In the genomic region with DNA sequence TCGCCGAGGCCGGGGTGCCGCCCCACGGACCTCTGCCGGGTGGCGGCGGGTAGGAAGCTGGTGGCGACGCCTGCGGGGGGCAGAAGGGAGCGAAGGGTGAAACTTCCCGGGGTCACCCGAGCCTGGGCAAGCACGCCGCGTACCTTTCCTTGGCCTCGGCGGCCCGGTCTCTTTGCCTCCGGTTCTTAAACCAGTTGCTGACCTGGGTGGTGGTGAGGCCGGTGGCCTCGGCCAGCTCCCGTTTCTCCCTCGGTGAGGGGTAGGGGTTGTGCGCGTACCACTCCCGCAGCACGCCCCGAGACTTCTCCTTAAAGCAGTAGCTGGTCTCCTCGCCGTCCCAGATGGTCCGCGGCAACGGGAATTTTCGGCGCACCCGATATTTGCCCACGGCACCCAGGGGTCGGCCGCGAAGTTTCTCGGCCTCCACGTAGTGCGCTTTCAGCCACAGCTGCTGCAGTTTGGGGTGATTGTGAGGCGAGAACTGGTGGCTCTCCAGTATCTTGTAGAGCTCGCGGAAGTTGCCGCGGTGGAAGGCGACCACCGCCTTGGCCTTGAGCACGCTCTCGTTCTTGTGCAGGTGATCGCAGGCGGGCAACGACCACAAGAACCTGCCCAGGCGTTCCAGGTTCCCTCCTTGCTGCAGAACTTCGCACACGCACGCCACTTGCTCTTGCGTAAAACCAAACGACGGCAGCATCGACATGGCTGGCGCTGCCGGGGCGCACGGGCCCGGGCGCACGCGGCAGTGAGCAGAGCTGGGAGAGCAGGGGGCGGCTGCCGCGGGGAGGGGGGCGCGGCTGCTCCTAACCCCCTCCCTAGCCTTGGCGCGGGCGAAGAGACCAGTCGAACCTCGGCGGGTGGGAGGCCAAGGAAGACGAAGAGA, we compare ENCODE assay signal across 8 mouse cellular contexts. TPM values are rescaled to one million over a fixed set of nuclear protein-coding genes. Genes with fewer than 3 reads are reported as not detected.
DNase-seq lines count a peak whose midpoint lies in the region; ATAC-seq and TF ChIP-seq lines count a peak whose summit lies in the region.

No protein-coding gene starts in this region.

- H3K9ac ChIP-seq in CH12.LX (ENCODE audit: insufficient read depth, low read depth): peak overlapping the region; percentile 91
- H3K9ac ChIP-seq in forebrain, embryonic 14.5 days (ENCODE audit: low read length): no peak overlapping the region
- H3K9ac ChIP-seq in hindbrain, postnatal 0 days (replicated peaks; ENCODE audit: low read length): no peak overlapping the region
- H3K9ac ChIP-seq in midbrain, embryonic 15.5 days: no peak overlapping the region

- dilution Hi-C loops in CH12.LX (cut with MboI; ENCODE audit: extremely low pct_ligation_motif_present, extremely low pct_unique_long_range_greater_than_20kb, low sequenced_read_pairs): no loop called here

- TF ChIP-seq POLR2A in CH12.LX (IDR thresholded peaks at IDR 0.05; ENCODE audit: low read depth, low read length): 0 out of 2 replicates have a peak, but pooled peaks have one; percentile 12

- peaks cover 100% of the 10 kb centered on the region for H3K27me3 ChIP-seq in heart, embryonic 10.5 days (ENCODE audit: insufficient read depth, poor library complexity, severe bottlenecking)
- H3K27me3 ChIP-seq in CH12.LX (replicated peaks): peaks cover 35% of the 10 kb centered on the region
- peaks cover 93% of the 10 kb centered on the region for H3K27me3 ChIP-seq in forebrain, embryonic 14.5 days (replicated peaks; ENCODE audit: control insufficient read depth, insufficient read depth, low read length)
- peaks cover 95% of the 10 kb centered on the region for H3K27me3 ChIP-seq in hindbrain, postnatal 0 days (ENCODE audit: insufficient read depth, low read length)
- H3K27me3 ChIP-seq in midbrain, embryonic 15.5 days (replicated peaks): peaks cover 91% of the 10 kb centered on the region

- H3K4me1 ChIP-seq in heart, embryonic 10.5 days: peaks cover 34% of the 10 kb centered on the region
- H3K4me1 ChIP-seq in CH12.LX (ENCODE audit: control insufficient read depth in 1 of 2, insufficient read depth in 2 of 2): peaks cover 0 to 24% of the 10 kb centered on the region in 2 experiments; a peak in 2 of 4 replicates
- no peaks in the 10 kb centered on the region for H3K4me1 ChIP-seq in forebrain, embryonic 14.5 days (ENCODE audit: control insufficient read depth, insufficient read depth, low read length)
- no peaks in the 10 kb centered on the region for H3K4me1 ChIP-seq in hindbrain, postnatal 0 days (ENCODE audit: insufficient read depth, low read length)
- peaks cover 18% of the 10 kb centered on the region for H3K4me1 ChIP-seq in midbrain, embryonic 15.5 days

- H3K4me3 ChIP-seq in heart, embryonic 10.5 days: peak overlapping the region; percentile 71
- peak overlapping the region; percentile 75 to 87 (median 85) for H3K4me3 ChIP-seq in CH12.LX (replicated peaks in 1 of 3; ENCODE audit: low read depth in 2 of 3, low read length in 2 of 3, poor library complexity in 1 of 3)
- H3K4me3 ChIP-seq in forebrain, embryonic 14.5 days (ENCODE audit: low read depth, low read length): peak overlapping the region; percentile 13
- H3K4me3 ChIP-seq in hindbrain, postnatal 0 days (ENCODE audit: low read length): peak overlapping the region; percentile 33
- H3K4me3 ChIP-seq in midbrain, embryonic 15.5 days: peak overlapping the region; percentile 25

- TF ChIP-seq CTCF in CH12.LX (conservative IDR thresholded peaks at IDR 0.05 in 1 of 2, IDR thresholded peaks at IDR 0.05 in 1 of 2; ENCODE audit: low read depth in 2 of 2, low read length in 2 of 2): peak in 1 of 2 experiments; percentile 44; a peak in 2 of 4 replicates
- TF ChIP-seq CTCF in hindbrain, postnatal 0 days (IDR thresholded peaks at IDR 0.05; ENCODE audit: low read depth): no peak

- H3K4me2 ChIP-seq in CH12.LX (ENCODE audit: insufficient read depth, low read depth, poor library complexity, severe bottlenecking): peak overlapping the region; percentile 60
- H3K4me2 ChIP-seq in forebrain, embryonic 14.5 days (ENCODE audit: low read length): peak overlapping the region; percentile 49
- H3K4me2 ChIP-seq in hindbrain, postnatal 0 days (ENCODE audit: low read depth, low read length): peak overlapping the region; percentile 56
- H3K4me2 ChIP-seq in midbrain, embryonic 15.5 days: peak overlapping the region; percentile 46

- TF ChIP-seq EP300 in CH12.LX (IDR thresholded peaks at IDR 0.05; ENCODE audit: low read length): no peak

- no peaks in the 10 kb centered on the region for H3K36me3 ChIP-seq in heart, embryonic 10.5 days
- peaks cover 0 to 10% of the 10 kb centered on the region in 2 experiments for H3K36me3 ChIP-seq in CH12.LX (replicated peaks in 1 of 2; ENCODE audit: control insufficient read depth in 1 of 2, insufficient read depth in 1 of 2, low read length in 1 of 2)
- H3K36me3 ChIP-seq in forebrain, embryonic 14.5 days (ENCODE audit: control insufficient read depth, insufficient read depth, low read length): no peaks in the 10 kb centered on the region
- H3K36me3 ChIP-seq in hindbrain, postnatal 0 days (ENCODE audit: insufficient read depth, low read length): no peaks in the 10 kb centered on the region
- no peaks in the 10 kb centered on the region for H3K36me3 ChIP-seq in midbrain, embryonic 15.5 days (replicated peaks)

- WGBS in heart, embryonic 10.5 days: under 1% methylated on average over 85 of the region's 85 CpGs
- WGBS in forebrain, embryonic 14.5 days: under 1% methylated on average over 83 of the region's 85 CpGs
- under 1% methylated on average over 85 of the region's 85 CpGs for WGBS in hindbrain, postnatal 0 days
- WGBS in midbrain, embryonic 15.5 days: under 1% methylated on average over 82 of the region's 85 CpGs

- peaks cover 24% of the 10 kb centered on the region for H3K79me2 ChIP-seq in CH12.LX (replicated peaks; ENCODE audit: control insufficient read depth, extremely low read depth, insufficient read depth, poor library complexity, severe bottlenecking)

- TF ChIP-seq RAD21 in CH12.LX (IDR thresholded peaks at IDR 0.05; ENCODE audit: low read depth, low read length): no peak

- peak overlapping the region; percentile 77 for H3K27ac ChIP-seq in heart, embryonic 10.5 days
- H3K27ac ChIP-seq in CH12.LX (ENCODE audit: insufficient read depth, low read depth): peak overlapping the region; percentile 66
- no peak overlapping the region for H3K27ac ChIP-seq in forebrain, embryonic 14.5 days (ENCODE audit: low read depth, low read length)
- no peak overlapping the region for H3K27ac ChIP-seq in hindbrain, postnatal 0 days
- H3K27ac ChIP-seq in midbrain, embryonic 15.5 days: no peak overlapping the region

- DNase-seq in heart, embryonic 10.5 days (ENCODE audit: low spot score): peak; percentile 77
- no peak for DNase-seq in heart, adult 9 months (ENCODE audit: low spot score in 2 of 2)
- peak; percentile 39 for DNase-seq in CH12.LX (ENCODE audit: extremely low read depth)
- no peak for DNase-seq in forebrain, embryonic 14.5 days (ENCODE audit: low spot score)
- no peak for DNase-seq in hindbrain, postnatal 0 days (ENCODE audit: low spot score)
- DNase-seq in cerebellum, adult 9-10 months: no peak
- no peak for DNase-seq in cerebellum, adult 18-20 months

- in situ Hi-C loops in CH12.LX (cut with MboI; ENCODE audit: low pct_ligation_motif_present, low pct_unique_long_range_greater_than_20kb, low sequenced_read_pairs): loop anchor here (25.0 kb wide), 1 partner anchor 266 kb away; no protein-coding TSS in a partner anchor

- H3K9me3 ChIP-seq in heart, embryonic 10.5 days: no peaks in the 10 kb centered on the region
- H3K9me3 ChIP-seq in CH12.LX (replicated peaks; ENCODE audit: low read length): no peaks in the 10 kb centered on the region
- no peaks in the 10 kb centered on the region for H3K9me3 ChIP-seq in forebrain, embryonic 14.5 days (replicated peaks; ENCODE audit: control insufficient read depth, low read length)
- no peaks in the 10 kb centered on the region for H3K9me3 ChIP-seq in hindbrain, postnatal 0 days (ENCODE audit: low read length)
- H3K9me3 ChIP-seq in midbrain, embryonic 15.5 days: no peaks in the 10 kb centered on the region

- ATAC-seq in forebrain, embryonic 14.5 days: peak; percentile 42
- ATAC-seq in hindbrain, postnatal 0 days: peak; percentile 28; the same call in 1 of the 2 replicates
- ATAC-seq in midbrain, embryonic 15.5 days (replicated peaks): peak; percentile 50; the same call in 1 of the 2 replicates

TF ChIP-seq in CH12.LX, 34 proteins besides CTCF, POLR2A, EP300 and RAD21 (continues in another document):
- TF ChIP-seq UBTF (IDR thresholded peaks at IDR 0.05; ENCODE audit: low read depth, low read length) (no peak; the same call in 1 of the 2 replicates), TBP (conservative IDR thresholded peaks at IDR 0.05; ENCODE audit: low read depth, low read length) (no peak), POLR2AphosphoS2 (IDR thresholded peaks at IDR 0.05; ENCODE audit: low read depth, low read length) (no peak; the same call in 1 of the 2 replicates), GABPA (IDR thresholded peaks at IDR 0.05; ENCODE audit: insufficient replicate concordance, low read depth, low read length) (no peak), ELF1 (IDR thresholded peaks at IDR 0.05; ENCODE audit: low read depth, low read length) (no peak), USF2 (conservative IDR thresholded peaks at IDR 0.05; ENCODE audit: low read depth, low read length) (no peak), MAX (IDR thresholded peaks at IDR 0.05; ENCODE audit: low read length) (0 out of 2 replicates have a peak, but pooled peaks have one; percentile 4), E2F4 (IDR thresholded peaks at IDR 0.05; ENCODE audit: insufficient replicate concordance, low read depth, low read length) (no peak), MXI1 (IDR thresholded peaks at IDR 0.05; ENCODE audit: low read depth, low read length) (peak; percentile 86), ZKSCAN1 (IDR thresholded peaks at IDR 0.05; ENCODE audit: borderline replicate concordance, low read depth, low read length) (no peak), PAX5 (IDR thresholded peaks at IDR 0.05; ENCODE audit: low read length) (no peak), MYC (IDR thresholded peaks at IDR 0.05; ENCODE audit: low read depth, low read length) (0 out of 2 replicates have a peak, but pooled peaks have one; percentile 24), IRF4 (IDR thresholded peaks at IDR 0.05; ENCODE audit: low read depth, low read length) (no peak; the same call in 1 of the 2 replicates), MEF2A (IDR thresholded peaks at IDR 0.05; ENCODE audit: borderline replicate concordance, low read depth, low read length) (no peak; the same call in 1 of the 2 replicates)

RNA-seq across cellular contexts. Expression of a gene that starts 7.7 kb away (rescaled TPM):
- 2.5 and 5.4 TPM in 2 replicates for polyA plus RNA-seq in heart, embryonic 10.5 days (2016; fragmentation: Nextera tagmentation; extraction: Ambion mirVana)
- total RNA-seq in CH12.LX (2012; rRNA removed): 8.1 and 9.5 TPM in 2 replicates
- total RNA-seq in CH12.LX (2014; rRNA removed): 7.6 and 7.9 TPM in 2 replicates
- 16.1 and 16.5 TPM in 2 replicates for polyA plus RNA-seq in CH12.LX (2012; ENCODE audit: insufficient read length, low read depth)
- 0.36 and 0.52 TPM in 2 replicates for polyA plus RNA-seq in forebrain, embryonic 14.5 days (2014; fragmentation: Nextera tagmentation; extraction: Ambion mirVana)
- total RNA-seq in hindbrain, postnatal 0 days (2014; rRNA removed): 0.22 and 0.47 TPM in 2 replicates
- 0.54 and 0.68 TPM in 2 replicates for polyA plus RNA-seq in hindbrain, postnatal 0 days (2015; fragmentation: Nextera tagmentation; extraction: Ambion mirVana)
- polyA plus RNA-seq in midbrain, embryonic 15.5 days (2015; fragmentation: Nextera tagmentation; extraction: Ambion mirVana): 0.82 and 1.3 TPM in 2 replicates

Comparison
In these comparisons a context has a peak if more than half of its experiments do, and no peak if none do; other contexts are left out.
1. DNase-seq: peak in heart, embryonic 10.5 days (single experiment) and CH12.LX (single experiment); none in heart, adult 9 months (0 of 2), forebrain, embryonic 14.5 days (single experiment), hindbrain, postnatal 0 days (single experiment), cerebellum, adult 9-10 months (single experiment) and cerebellum, adult 18-20 months (0 of 2).
2. H3K27ac ChIP-seq: peak in heart, embryonic 10.5 days (single experiment) and CH12.LX (single experiment); none in forebrain, embryonic 14.5 days (single experiment), hindbrain, postnatal 0 days (single experiment) and midbrain, embryonic 15.5 days (single experiment).
3. H3K4me3 ChIP-seq: peak in every context shown above with its lines; median percentile 85 in CH12.LX; 71 in heart, embryonic 10.5 days; 33 in hindbrain, postnatal 0 days; 25 in midbrain, embryonic 15.5 days; 13 in forebrain, embryonic 14.5 days.
4. Peak in every context shown above with its lines, with median percentiles within 50 percentile points of each other: H3K4me2 ChIP-seq and ATAC-seq.